Mouse (Mus musculus) CH12.LX (cell line): Measurements from ENCODE around the gene Rtn1. TPM values are rescaled to one million over a fixed set of nuclear protein-coding genes. Genes with fewer than 3 reads are reported as not detected.

Experiments used
- DNase-seq: peaks from one replicate; pipeline ENCODE4 v3.0.0-alpha.2; 2013; ENCODE audit errors: extremely low read depth
- H3K27ac ChIP-seq: 2 replicates; pipeline ENCODE4 v1.5.1; 2012; ENCODE audit warnings: low read depth, mild to moderate bottlenecking, control low read depth, moderate library complexity; ENCODE audit not compliant: insufficient read depth
- H3K27me3 ChIP-seq: replicated peaks from 2 replicates; pipeline ENCODE3; 2012; ENCODE audit warnings: inconsistent platforms
- H3K36me3 ChIP-seq, 2 experiments: replicated peaks in 1 of 2; 2 replicates each; pipeline versions ENCODE3 to v1.6.1; 2012; ENCODE audit warnings: inconsistent platforms in 1 of 2, low read length in 1 of 2, mild to moderate bottlenecking in 1 of 2, mixed read lengths in 1 of 2, moderate library complexity in 1 of 2; ENCODE audit not compliant: control insufficient read depth in 1 of 2, insufficient read depth in 1 of 2
- H3K4me1 ChIP-seq, 2 experiments: 2 replicates each; pipeline ENCODE4 v1.6.1; 2012; ENCODE audit warnings: inconsistent platforms in 1 of 2, moderate library complexity in 1 of 2; ENCODE audit not compliant: insufficient read depth in 2 of 2, control insufficient read depth in 1 of 2
- H3K4me2 ChIP-seq: 2 replicates; pipeline ENCODE4 v1.6.1; 2012; ENCODE audit warnings: low read depth, mild to moderate bottlenecking, control low read depth; ENCODE audit not compliant: poor library complexity, insufficient read depth, severe bottlenecking
- H3K4me3 ChIP-seq, 3 experiments: fragments of 150-350 bp in 1 of 3; sonication (generic) in 1 of 3; replicated peaks in 1 of 3; 2 replicates each; pipeline versions ENCODE3 to v1.5.1; 2011 to 2012; ENCODE audit warnings: low read depth in 2 of 3, low read length in 2 of 3, mild to moderate bottlenecking in 2 of 3, moderate library complexity in 2 of 3, control low read depth in 1 of 3, improper control_type of control experiment in 1 of 3, inconsistent platforms in 1 of 3, mixed read lengths in 1 of 3; ENCODE audit not compliant: poor library complexity in 1 of 3
- H3K79me2 ChIP-seq: replicated peaks from 2 replicates; pipeline ENCODE4 v1.6.1; 2012; ENCODE audit warnings: mild to moderate bottlenecking, moderate library complexity; ENCODE audit not compliant: control insufficient read depth, poor library complexity, insufficient read depth, severe bottlenecking; ENCODE audit errors: extremely low read depth
- H3K9ac ChIP-seq: 2 replicates; pipeline ENCODE4 v1.6.1; 2012; ENCODE audit warnings: low read depth, mild to moderate bottlenecking, control low read depth, moderate library complexity; ENCODE audit not compliant: insufficient read depth
- H3K9me3 ChIP-seq: replicated peaks from 2 replicates; pipeline ENCODE3; 2012; ENCODE audit warnings: low read length, inconsistent platforms, mixed read lengths
- BHLHE40 ChIP-seq: IDR thresholded peaks from 2 replicates; pipeline ENCODE4 v1.6.1; 2011; ENCODE audit warnings: mild to moderate bottlenecking, low read depth, low read length, improper control_type of control experiment
- CHD1 ChIP-seq: IDR thresholded peaks from 2 replicates; pipeline ENCODE4 v1.6.1; 2012; ENCODE audit warnings: low read depth, low read length, improper control_type of control experiment, inconsistent platforms
- CHD2 ChIP-seq: IDR thresholded peaks from 2 replicates; pipeline ENCODE4 v1.6.1; 2011; ENCODE audit warnings: low read length, improper control_type of control experiment
- CTCF ChIP-seq, 2 experiments: IDR thresholded peaks in 1 of 2; conservative IDR thresholded peaks in 1 of 2; 2 replicates each; pipeline ENCODE4 v1.5.1; 2011 to 2012; ENCODE audit warnings: low read depth in 2 of 2, low read length in 2 of 2, improper control_type of control experiment in 1 of 2, inconsistent platforms in 1 of 2, mild to moderate bottlenecking in 1 of 2, moderate library complexity in 1 of 2
- E2F4 ChIP-seq: IDR thresholded peaks from 2 replicates; pipeline ENCODE4 v1.6.1; 2011; ENCODE audit warnings: low read depth, low read length, improper control_type of control experiment; ENCODE audit not compliant: insufficient replicate concordance
- ELF1 ChIP-seq: IDR thresholded peaks from 2 replicates; pipeline ENCODE4 v1.6.1; 2014; ENCODE audit warnings: low read depth, mild to moderate bottlenecking, inconsistent platforms, low read length, improper control_type of control experiment
- EP300 ChIP-seq: IDR thresholded peaks from 2 replicates; pipeline ENCODE4 v1.6.1; 2011; ENCODE audit warnings: low read length, improper control_type of control experiment
- ETS1 ChIP-seq: conservative IDR thresholded peaks from 2 replicates; pipeline ENCODE4 v1.6.1; 2012; ENCODE audit warnings: low read depth, mild to moderate bottlenecking, inconsistent platforms, low read length, improper control_type of control experiment, moderate library complexity
- GABPA ChIP-seq: IDR thresholded peaks from 2 replicates; pipeline ENCODE4 v1.6.1; 2012; ENCODE audit warnings: low read depth, low read length, improper control_type of control experiment, inconsistent platforms; ENCODE audit not compliant: insufficient replicate concordance
- HCFC1 ChIP-seq: IDR thresholded peaks from 2 replicates; pipeline ENCODE4 v1.6.1; 2012; ENCODE audit warnings: low read depth, mild to moderate bottlenecking, inconsistent platforms, low read length, improper control_type of control experiment
- IRF4 ChIP-seq: IDR thresholded peaks from 2 replicates; pipeline ENCODE4 v1.6.1; 2014; ENCODE audit warnings: low read depth, mild to moderate bottlenecking, inconsistent platforms, low read length, improper control_type of control experiment
- JUN ChIP-seq: IDR thresholded peaks from 2 replicates; pipeline ENCODE4 v1.6.1; 2011; ENCODE audit warnings: low read depth, mild to moderate bottlenecking, low read length, improper control_type of control experiment, moderate library complexity; ENCODE audit not compliant: insufficient read depth
- JUND ChIP-seq: conservative IDR thresholded peaks from 2 replicates; pipeline ENCODE4 v1.6.1; 2011; ENCODE audit warnings: low read depth, low read length, improper control_type of control experiment
- KAT2A ChIP-seq: IDR thresholded peaks from 2 replicates; pipeline ENCODE4 v1.6.1; 2012; ENCODE audit warnings: low read length, improper control_type of control experiment, inconsistent platforms; ENCODE audit not compliant: insufficient replicate concordance
- MAFK ChIP-seq: IDR thresholded peaks from 2 replicates; pipeline ENCODE4 v1.6.1; 2011; ENCODE audit warnings: low read length, improper control_type of control experiment; ENCODE audit not compliant: insufficient replicate concordance
- MAX ChIP-seq: IDR thresholded peaks from 2 replicates; pipeline ENCODE4 v1.6.1; 2011; ENCODE audit warnings: low read length, improper control_type of control experiment
- MAZ ChIP-seq: IDR thresholded peaks from 2 replicates; pipeline ENCODE4 v1.6.1; 2012; ENCODE audit warnings: low read depth, mild to moderate bottlenecking, inconsistent platforms, low read length, improper control_type of control experiment, moderate library complexity
- MEF2A ChIP-seq: IDR thresholded peaks from 2 replicates; pipeline ENCODE4 v1.6.1; 2014; ENCODE audit warnings: low read depth, mild to moderate bottlenecking, inconsistent platforms, low read length, improper control_type of control experiment, borderline replicate concordance
- MXI1 ChIP-seq: IDR thresholded peaks from 2 replicates; pipeline ENCODE4 v1.6.1; 2011; ENCODE audit warnings: mild to moderate bottlenecking, low read depth, low read length, improper control_type of control experiment
- MYC ChIP-seq: IDR thresholded peaks from 2 replicates; pipeline ENCODE4 v1.6.1; 2011; ENCODE audit warnings: low read depth, mild to moderate bottlenecking, improper control_type of control experiment, low read length
- NELFE ChIP-seq: IDR thresholded peaks from 2 replicates; pipeline ENCODE4 v1.6.1; 2011; ENCODE audit warnings: low read depth, low read length, improper control_type of control experiment
- NRF1 ChIP-seq: IDR thresholded peaks from 2 replicates; pipeline ENCODE4 v1.6.1; 2014; ENCODE audit warnings: low read depth, mild to moderate bottlenecking, inconsistent platforms, low read length, improper control_type of control experiment, moderate library complexity
- PAX5 ChIP-seq: IDR thresholded peaks from 2 replicates; pipeline ENCODE4 v1.6.1; 2012; ENCODE audit warnings: low read length, inconsistent platforms, mixed read lengths
- POLR2A ChIP-seq: IDR thresholded peaks from 2 replicates; pipeline ENCODE4 v1.6.1; 2011; ENCODE audit warnings: low read depth, mild to moderate bottlenecking, improper control_type of control experiment, low read length
- POLR2AphosphoS2 ChIP-seq: IDR thresholded peaks from 2 replicates; pipeline ENCODE4 v1.6.1; 2011; ENCODE audit warnings: low read depth, low read length, improper control_type of control experiment
- RAD21 ChIP-seq: IDR thresholded peaks from 2 replicates; pipeline ENCODE4 v1.6.1; 2011; ENCODE audit warnings: low read depth, mild to moderate bottlenecking, low read length, improper control_type of control experiment, moderate library complexity
- RCOR1 ChIP-seq: conservative IDR thresholded peaks from 2 replicates; pipeline ENCODE4 v1.6.1; 2012; ENCODE audit warnings: low read depth, mild to moderate bottlenecking, inconsistent platforms, low read length, improper control_type of control experiment
- SIN3A ChIP-seq: IDR thresholded peaks from 2 replicates; pipeline ENCODE4 v1.6.1; 2012; ENCODE audit warnings: low read length, improper control_type of control experiment, inconsistent platforms
- SMC3 ChIP-seq: IDR thresholded peaks from 2 replicates; pipeline ENCODE4 v1.6.1; 2011; ENCODE audit warnings: low read depth, low read length, improper control_type of control experiment
- TBP ChIP-seq: conservative IDR thresholded peaks from 2 replicates; pipeline ENCODE4 v1.6.1; 2011; ENCODE audit warnings: low read depth, low read length, improper control_type of control experiment
- TCF12 ChIP-seq: IDR thresholded peaks from 2 replicates; pipeline ENCODE4 v1.6.1; 2014; ENCODE audit warnings: low read depth, mild to moderate bottlenecking, inconsistent platforms, low read length, improper control_type of control experiment
- UBTF ChIP-seq: IDR thresholded peaks from 2 replicates; pipeline ENCODE4 v1.6.1; 2012; ENCODE audit warnings: low read depth, mild to moderate bottlenecking, inconsistent platforms, low read length, improper control_type of control experiment, moderate library complexity
- USF1 ChIP-seq: IDR thresholded peaks from 2 replicates; pipeline ENCODE4 v1.6.1; 2014; ENCODE audit warnings: low read depth, mild to moderate bottlenecking, inconsistent platforms, low read length, improper control_type of control experiment
- USF2 ChIP-seq: conservative IDR thresholded peaks from 2 replicates; pipeline ENCODE4 v1.6.1; 2011; ENCODE audit warnings: low read depth, low read length, improper control_type of control experiment
- ZC3H11A ChIP-seq: IDR thresholded peaks from 2 replicates; pipeline ENCODE4 v1.6.1; 2012; ENCODE audit warnings: low read depth, mild to moderate bottlenecking, inconsistent platforms, low read length, improper control_type of control experiment
- ZKSCAN1 ChIP-seq: IDR thresholded peaks from 2 replicates; pipeline ENCODE4 v1.6.1; 2012; ENCODE audit warnings: low read depth, inconsistent platforms, low read length, improper control_type of control experiment, borderline replicate concordance
- ZMIZ1 ChIP-seq: IDR thresholded peaks from 2 replicates; pipeline ENCODE4 v1.6.1; 2012; ENCODE audit warnings: low read depth, mild to moderate bottlenecking, inconsistent platforms, low read length, improper control_type of control experiment
- ZNF384 ChIP-seq: IDR thresholded peaks from 2 replicates; pipeline ENCODE4 v1.6.1; 2012; ENCODE audit warnings: low read depth, low read length, improper control_type of control experiment, inconsistent platforms
- dilution Hi-C: fragments of 300-500 bp; cut with MboI; formaldehyde crosslinking; loops from 2 replicates; pipeline ENCODE4 v1.14.3; 2020; ENCODE audit warnings: low sequenced_read_pairs; ENCODE audit not compliant: extremely low pct_unique_long_range_greater_than_20kb, extremely low pct_ligation_motif_present
- in situ Hi-C: fragments of 300-500 bp; cut with MboI; formaldehyde crosslinking; loops from 3 replicates; pipeline ENCODE4 v1.14.3; 2019; ENCODE audit warnings: low sequenced_read_pairs, low pct_ligation_motif_present, low pct_unique_long_range_greater_than_20kb, mixed read lengths
- polyA plus RNA-seq: library from polyadenylated mRNA; unstranded; fragments of >175 nt; gene quantifications from 2 replicates; pipeline ENCODE4 v1.2.1, GENCODE M21; 2012; ENCODE audit warnings: low read depth; ENCODE audit not compliant: insufficient read length
- total RNA-seq, 2 experiments: library from RNA; depleted of rRNA; stranded (reverse); fragments of 300-350 nt in 1 of 2; fragments of >200 nt in 1 of 2; gene quantifications; 2 replicates each; pipeline ENCODE4 v1.2.3; 2012 to 2014

Gene Rtn1
- total and polyA plus RNA-seq, 3 experiments: 0.08 to 0.17 TPM; not detected in 1

DNA sequence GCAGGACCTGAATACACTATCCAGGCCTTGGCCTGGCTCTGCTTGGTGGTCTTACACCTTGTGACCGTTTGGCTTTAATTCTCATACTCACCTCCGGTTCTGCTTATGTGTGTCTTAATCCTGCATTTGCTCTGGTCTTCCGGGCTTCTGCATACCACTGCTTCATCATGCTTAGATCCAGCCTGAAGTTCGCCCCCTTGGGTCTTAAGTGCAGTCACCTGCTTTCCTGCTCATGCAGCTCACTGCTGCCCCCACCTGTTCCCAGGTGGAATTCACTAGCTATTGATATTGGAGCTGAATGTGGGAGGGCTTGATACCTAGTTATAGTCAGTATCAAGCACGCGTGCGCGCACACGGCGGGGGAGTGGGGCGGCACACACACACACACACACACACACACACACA is 18.9 kb upstream of the Rtn1 start:
- H3K36me3 ChIP-seq: no peaks in the 10 kb centered on the region
- no peak overlapping the region for H3K4me3 ChIP-seq
- dilution Hi-C loops: no loop called here
- H3K9me3 ChIP-seq: no peaks in the 10 kb centered on the region
- H3K4me1 ChIP-seq: peaks cover 10 to 25% of the 10 kb centered on the region in 2 experiments
- H3K79me2 ChIP-seq: no peaks in the 10 kb centered on the region
- peak; percentile 80 for DNase-seq
- TF ChIP-seq USF2 (no peak), CTCF (conservative IDR thresholded peaks at IDR 0.05 in 1 of 2, IDR thresholded peaks at IDR 0.05 in 1 of 2; ENCODE audit: low read depth in 2 of 2, low read length in 2 of 2) (peak in 1 of 2 experiments; percentile 98), ELF1 (no peak), MAFK (no peak), IRF4 (peak; percentile 52; the same call in 1 of the 2 replicates), GABPA (no peak), ZKSCAN1 (no peak), BHLHE40 (peak; percentile 56; the same call in 1 of the 2 replicates), ZMIZ1 (no peak), JUN (no peak), RCOR1 (no peak), TCF12 (0 out of 2 replicates have a peak, but pooled peaks have one; percentile 30), SIN3A (0 out of 2 replicates have a peak, but pooled peaks have one; percentile 21), NRF1 (peak; percentile 57), HCFC1 (no peak), NELFE (peak; percentile 40; the same call in 1 of the 2 replicates), UBTF (no peak), MAZ (no peak; the same call in 1 of the 2 replicates), MXI1 (no peak), JUND (no peak), TBP (no peak), MAX (no peak), POLR2AphosphoS2 (no peak), E2F4 (no peak), MEF2A (peak; percentile 12; the same call in 1 of the 2 replicates), PAX5 (no peak), ETS1 (no peak), EP300 (no peak), ZNF384 (no peak), SMC3 (peak; percentile 98), KAT2A (no peak), USF1 (no peak), POLR2A (no peak), MYC (0 out of 2 replicates have a peak, but pooled peaks have one; percentile 50), CHD2 (no peak), ZC3H11A (peak; percentile 87), CHD1 (no peak), RAD21 (peak; percentile 92)
- no peak overlapping the region for H3K27ac ChIP-seq
- H3K4me2 ChIP-seq: peak overlapping the region; percentile 37; the same call in 1 of the 2 replicates
- H3K9ac ChIP-seq: no peak overlapping the region
- in situ Hi-C loops: loop anchor here (10.0 kb wide), 1 partner anchor 323 kb away; no protein-coding TSS in a partner anchor
- no peaks in the 10 kb centered on the region for H3K27me3 ChIP-seq
